Mouse (Mus musculus) CH12.LX (cell line): ENCODE data around the gene Nefh.

ENCODE experiments used
- BHLHE40 ChIP-seq: IDR thresholded peaks from 2 replicates; pipeline ENCODE4 v1.6.1; 2011; ENCODE audit warnings: mild to moderate bottlenecking, low read depth, low read length, improper control_type of control experiment
- CHD2 ChIP-seq: IDR thresholded peaks from 2 replicates; pipeline ENCODE4 v1.6.1; 2011; ENCODE audit warnings: low read length, improper control_type of control experiment
- CTCF ChIP-seq, 2 experiments: IDR thresholded peaks in 1 of 2; conservative IDR thresholded peaks in 1 of 2; 2 replicates each; pipeline ENCODE4 v1.5.1; 2011 to 2012; ENCODE audit warnings: low read depth in 2 of 2, low read length in 2 of 2, improper control_type of control experiment in 1 of 2, inconsistent platforms in 1 of 2, mild to moderate bottlenecking in 1 of 2, moderate library complexity in 1 of 2
- ELF1 ChIP-seq: IDR thresholded peaks from 2 replicates; pipeline ENCODE4 v1.6.1; 2014; ENCODE audit warnings: low read depth, mild to moderate bottlenecking, inconsistent platforms, low read length, improper control_type of control experiment
- EP300 ChIP-seq: IDR thresholded peaks from 2 replicates; pipeline ENCODE4 v1.6.1; 2011; ENCODE audit warnings: low read length, improper control_type of control experiment
- JUND ChIP-seq: conservative IDR thresholded peaks from 2 replicates; pipeline ENCODE4 v1.6.1; 2011; ENCODE audit warnings: low read depth, low read length, improper control_type of control experiment
- KAT2A ChIP-seq: IDR thresholded peaks from 2 replicates; pipeline ENCODE4 v1.6.1; 2012; ENCODE audit warnings: low read length, improper control_type of control experiment, inconsistent platforms; ENCODE audit not compliant: insufficient replicate concordance
- MAX ChIP-seq: IDR thresholded peaks from 2 replicates; pipeline ENCODE4 v1.6.1; 2011; ENCODE audit warnings: low read length, improper control_type of control experiment
- MAZ ChIP-seq: IDR thresholded peaks from 2 replicates; pipeline ENCODE4 v1.6.1; 2012; ENCODE audit warnings: low read depth, mild to moderate bottlenecking, inconsistent platforms, low read length, improper control_type of control experiment, moderate library complexity
- POLR2A ChIP-seq: IDR thresholded peaks from 2 replicates; pipeline ENCODE4 v1.6.1; 2011; ENCODE audit warnings: low read depth, mild to moderate bottlenecking, improper control_type of control experiment, low read length
- RAD21 ChIP-seq: IDR thresholded peaks from 2 replicates; pipeline ENCODE4 v1.6.1; 2011; ENCODE audit warnings: low read depth, mild to moderate bottlenecking, low read length, improper control_type of control experiment, moderate library complexity
- TCF12 ChIP-seq: IDR thresholded peaks from 2 replicates; pipeline ENCODE4 v1.6.1; 2014; ENCODE audit warnings: low read depth, mild to moderate bottlenecking, inconsistent platforms, low read length, improper control_type of control experiment

DNA sequence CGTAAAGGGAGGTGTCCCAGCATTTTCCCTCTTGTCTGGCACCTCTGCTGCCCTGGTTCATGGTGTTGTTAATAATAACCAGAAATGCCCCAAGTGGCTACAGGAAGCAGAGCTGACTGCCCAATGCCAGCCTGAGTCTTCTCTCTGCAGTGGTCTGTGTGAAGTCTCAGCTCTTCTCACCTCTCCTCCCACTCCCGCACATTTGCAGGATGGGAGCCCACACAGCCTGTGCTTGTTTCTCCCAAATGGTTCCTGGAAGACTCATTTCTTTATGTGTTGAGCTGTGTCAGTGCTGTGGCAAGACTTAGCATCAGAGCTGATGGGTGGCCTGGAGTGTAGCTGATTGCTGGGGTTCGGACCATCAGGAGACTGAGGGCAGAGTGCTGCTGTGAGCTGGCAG, 20.6 kb downstream of the Nefh start:
- TF ChIP-seq MAX (no peak), CTCF (conservative IDR thresholded peaks at IDR 0.05 in 1 of 2, IDR thresholded peaks at IDR 0.05 in 1 of 2; ENCODE audit: low read depth in 2 of 2, low read length in 2 of 2) (no peak), EP300 (no peak), JUND (no peak), POLR2A (no peak; the same call in 1 of the 2 replicates), RAD21 (no peak), ELF1 (no peak), KAT2A (no peak), TCF12 (no peak), MAZ (no peak), BHLHE40 (no peak), CHD2 (no peak)
